ENCODE assay signal across 11 mouse cellular contexts in genomic region chr12:45507400-45507982, GRCm38 (mm10).
A peak's percentile ranks its signal among the peaks of the same experiment; 100 is the strongest.
DNase-seq lines count a peak whose midpoint lies in the region; TF ChIP-seq lines count a peak whose summit lies in the region.
"Had no signal": no experiment of that assay in that cellular context is flagged by ENCODE, and none has a peak within 500 bp of the region (broad histone marks: within the 10 kb centered on the region; RNA-seq: fewer than 3 reads in every experiment).

No protein-coding gene starts in this region.

- no peaks in the 10 kb centered on the region for H3K9me3 ChIP-seq in midbrain, embryonic 10.5 days (replicated peaks)
- H3K9me3 ChIP-seq: G1E had no signal

- TF ChIP-seq CTCF in kidney, adult 2 months (conservative IDR thresholded peaks at IDR 0.05; ENCODE audit: insufficient read depth, insufficient read length, low read depth, low read length) = no peak

- H3K27me3 ChIP-seq in midbrain, embryonic 10.5 days (ENCODE audit: low read depth, poor library complexity, severe bottlenecking) = no peaks in the 10 kb centered on the region
- no peaks in the 10 kb centered on the region for H3K27me3 ChIP-seq in kidney, adult 2 months (replicated peaks; ENCODE audit: control insufficient read depth, insufficient read depth, low read length)

- H3K4me1 ChIP-seq in midbrain, embryonic 10.5 days = peaks cover 9% of the 10 kb centered on the region
- H3K4me1 ChIP-seq in kidney, adult 2 months (ENCODE audit: control insufficient read depth, insufficient read depth, low read length) = no peaks in the 10 kb centered on the region

- TF ChIP-seq POLR2A in kidney, adult 2 months (IDR thresholded peaks at IDR 0.05; ENCODE audit: low read depth, low read length) = no peak

- H3K36me3 ChIP-seq in midbrain, embryonic 10.5 days = no peaks in the 10 kb centered on the region
- H3K36me3 ChIP-seq in kidney, adult 2 months (ENCODE audit: control insufficient read depth, insufficient read depth, low read length) = no peaks in the 10 kb centered on the region
- H3K36me3 ChIP-seq: G1E had no signal

- no peak overlapping the region for H3K27ac ChIP-seq in midbrain, embryonic 10.5 days (replicated peaks)
- no peak overlapping the region for H3K27ac ChIP-seq in kidney, adult 2 months (ENCODE audit: insufficient read depth, low read depth, low read length)

- peak; percentile 4 for DNase-seq in adrenal gland, adult 2 months
- DNase-seq in adrenal gland, adult 8-10 months = no peak
- peak; percentile 9 for DNase-seq in kidney, postnatal 10 days
- no peak for DNase-seq in kidney, postnatal 14 days
- DNase-seq in R1 (ENCODE audit: low read depth, low spot score) = peak; percentile 62
- DNase-seq in midbrain, embryonic 10.5 days (ENCODE audit: low spot score) = peak; percentile 54
- no peak for DNase-seq in testis, postnatal 10 days (ENCODE audit: low spot score)
- DNase-seq in kidney, adult 2 months = no peak
- DNase-seq: adrenal gland, postnatal 25 days; lung, adult 18-20 months had no signal

- 40% methylated on average over 7 of the region's 7 CpGs for WGBS in midbrain, embryonic 10.5 days
- WGBS in kidney, adult 2 months = 53% methylated on average over 7 of the region's 7 CpGs

- H3K4me3 ChIP-seq in midbrain, embryonic 10.5 days = no peak overlapping the region
- H3K4me3 ChIP-seq in kidney, adult 2 months (ENCODE audit: insufficient read depth, low read depth, low read length) = no peak overlapping the region

Comparison
In these comparisons a context has a peak if more than half of its experiments do, and no peak if none do; other contexts are left out.
1. DNase-seq: peak in adrenal gland, adult 2 months (single experiment), kidney, postnatal 10 days (single experiment), R1 (single experiment) and midbrain, embryonic 10.5 days (single experiment); none in adrenal gland, adult 8-10 months (single experiment), kidney, postnatal 14 days (single experiment), testis, postnatal 10 days (single experiment) and kidney, adult 2 months (single experiment).